Mouse (Mus musculus) common myeloid progenitor, adult 5-6 weeks (primary cell): ENCODE results near the gene Gpn3. TPM values are rescaled to one million over a fixed set of nuclear protein-coding genes. Genes with fewer than 3 reads are reported as not detected.

ENCODE experiments used
- ATAC-seq: replicated peaks from 2 replicates; pipeline ENCODE4 v1.8.0; 2016; ENCODE audit warnings: low read depth, mild to moderate bottlenecking, moderate TSS enrichment, inconsistent platforms; ENCODE audit not compliant: poor library complexity, severe bottlenecking
- total RNA-seq: library from RNA; stranded (forward); fragments of 200-1000, 187-1606 nt; gene quantifications from 2 replicates; pipeline ENCODE4 v1.2.3, GENCODE M21; 2017

Gene Gpn3
- total RNA-seq = 39.1 and 43.6 TPM in 2 replicates

DNA sequence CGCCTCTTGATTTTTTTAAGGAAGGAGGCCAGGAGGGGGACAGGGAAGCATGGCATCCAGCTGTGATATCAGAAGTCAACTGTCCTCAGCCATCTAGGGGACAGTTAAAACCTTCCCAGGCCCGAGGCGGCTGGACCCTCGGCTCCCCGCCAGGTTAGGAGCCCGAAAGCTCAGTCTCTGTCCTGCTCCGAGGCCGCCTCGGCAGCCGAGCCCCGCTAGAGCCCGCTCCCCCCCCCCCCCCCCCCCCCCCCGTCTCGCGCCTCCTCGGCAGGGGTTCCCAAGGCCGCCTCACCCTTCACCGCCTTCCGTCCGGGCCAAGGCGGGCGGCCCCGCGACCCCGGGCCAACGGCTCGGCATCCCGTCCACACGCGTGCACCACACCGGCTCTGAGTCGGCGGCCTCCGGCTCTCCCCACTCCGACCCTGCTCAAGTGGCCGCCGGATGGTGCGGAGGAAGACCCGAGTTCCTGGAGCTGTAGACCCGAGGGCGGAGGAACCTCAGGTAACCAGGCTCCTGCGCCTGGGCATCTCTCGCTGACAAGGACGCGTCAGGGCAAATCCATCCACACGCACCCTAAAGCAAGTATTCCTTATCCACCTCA, at the start of gene Gpn3:
Gene Gpn3, plus strand, starts transcription at position 286 of the 601 bp plus-strand sequence.
- ATAC-seq = peak; percentile 50

DNA sequence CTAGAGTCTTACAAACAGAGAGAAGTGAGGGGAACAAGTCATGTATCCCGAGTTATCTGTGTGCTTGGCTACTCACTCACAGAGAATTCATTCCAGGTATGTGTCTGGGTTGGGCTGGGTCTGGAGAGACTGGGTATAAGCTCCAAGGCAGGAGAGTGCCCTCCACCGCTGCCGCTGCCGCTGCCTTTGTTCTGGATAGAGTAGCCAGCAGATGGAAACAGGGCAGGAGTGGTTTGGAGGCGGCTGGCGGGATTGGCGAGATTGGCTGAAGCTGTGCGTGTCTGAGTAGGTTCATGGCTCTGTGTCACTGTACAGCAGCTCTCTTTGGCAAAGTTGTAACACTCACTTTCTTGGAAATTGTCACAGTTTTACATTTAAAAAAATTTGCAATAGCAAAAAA, 48.2 kb upstream of the Gpn3 start:
- no peak for ATAC-seq

DNA sequence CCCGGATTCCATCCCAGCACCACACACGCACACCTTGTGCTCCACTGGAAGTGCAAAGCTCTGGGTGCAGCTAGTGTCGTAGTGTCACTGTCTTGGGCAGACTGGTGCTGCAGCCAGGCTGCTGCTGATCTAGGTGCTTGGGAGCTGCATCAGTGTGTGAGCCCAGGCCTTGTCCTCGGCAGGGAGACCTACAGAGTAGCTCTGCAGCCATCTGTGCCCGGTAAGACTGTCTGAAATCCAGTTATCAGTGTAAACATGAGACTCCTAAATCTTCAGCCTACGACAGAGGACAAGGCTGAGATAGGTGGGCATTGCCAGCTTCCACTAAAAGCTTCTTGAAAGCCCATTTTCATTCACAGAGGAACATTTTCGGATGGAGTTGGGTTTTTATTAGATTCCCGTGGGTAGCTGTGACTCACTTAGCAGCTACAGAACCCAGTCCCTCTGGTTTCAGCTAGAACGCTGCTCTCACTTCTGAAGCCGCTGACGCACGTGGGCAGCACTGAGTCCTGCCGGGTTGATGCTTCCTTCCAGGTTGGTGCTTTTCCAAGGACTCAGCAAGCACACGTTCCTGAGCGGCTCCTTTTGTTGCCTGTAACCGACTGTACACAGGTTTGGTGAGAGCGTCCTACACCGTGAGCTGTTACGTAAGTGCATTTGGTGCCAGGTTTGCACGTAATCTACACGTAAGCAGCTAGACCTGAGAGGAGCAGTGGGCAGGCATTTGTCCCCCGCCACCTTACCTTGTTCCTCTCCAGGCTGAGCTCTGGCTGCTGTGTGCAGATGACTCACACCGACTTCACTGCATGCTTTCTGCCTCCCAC, 46.9 kb upstream of the Gpn3 start:
- no peak for ATAC-seq

DNA sequence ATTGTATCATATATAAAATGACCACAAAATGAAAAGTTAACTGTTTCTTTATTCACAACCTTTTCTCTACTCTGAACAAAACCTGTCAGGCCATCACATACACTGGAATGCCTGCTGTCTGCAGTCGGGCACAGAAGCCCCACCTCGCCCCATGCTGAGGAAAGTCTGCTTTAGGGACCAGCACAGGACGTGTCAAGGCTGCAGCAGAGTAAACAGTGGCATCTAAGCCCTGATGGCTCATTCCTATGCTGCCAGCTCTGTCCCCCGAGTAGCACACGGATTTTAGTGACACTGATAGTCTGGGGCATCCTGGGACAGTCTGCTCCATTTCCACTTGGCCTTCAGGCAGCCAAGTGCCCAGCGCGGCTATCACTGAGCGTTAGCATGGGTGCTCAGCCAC, 46.2 kb upstream of the Gpn3 start:
- no peak for ATAC-seq

DNA sequence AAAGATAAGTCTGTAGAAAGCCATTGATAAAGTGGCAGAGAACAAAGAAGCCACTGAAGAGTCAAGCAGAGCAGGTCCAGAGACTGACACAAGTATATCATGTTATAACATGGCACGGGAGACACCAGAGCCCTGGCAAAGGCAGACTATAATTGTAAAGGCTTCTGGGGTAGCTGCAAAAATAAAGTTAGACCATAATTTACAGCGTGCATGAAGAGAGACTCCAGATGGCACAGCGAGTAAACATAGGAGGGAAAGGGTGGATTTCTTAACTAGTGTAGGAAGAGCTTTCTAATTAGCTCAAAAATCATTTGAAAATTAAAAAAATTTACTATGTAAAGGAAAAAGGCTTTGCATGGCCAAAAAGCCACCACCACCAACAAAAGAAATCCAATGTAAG, 44.4 kb upstream of the Gpn3 start:
- no peak for ATAC-seq

DNA sequence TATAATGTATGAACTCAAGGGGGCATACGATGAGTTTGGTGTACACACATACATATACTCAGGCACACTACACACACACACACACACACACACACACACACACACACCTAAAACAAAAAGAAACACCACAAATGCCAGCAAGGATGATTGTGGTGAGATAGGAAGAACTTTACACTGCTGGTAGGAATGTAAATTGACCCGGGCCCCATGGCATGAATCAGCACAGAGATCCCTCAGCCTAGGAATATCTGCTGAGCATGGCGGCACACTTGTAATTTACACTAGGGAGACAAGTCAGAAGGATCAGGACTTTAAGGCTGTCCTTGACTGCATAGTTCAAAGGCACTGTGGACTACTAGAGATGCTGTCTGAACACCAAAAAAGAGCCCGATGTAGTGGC, 41.4 kb upstream of the Gpn3 start:
- no peak for ATAC-seq

DNA sequence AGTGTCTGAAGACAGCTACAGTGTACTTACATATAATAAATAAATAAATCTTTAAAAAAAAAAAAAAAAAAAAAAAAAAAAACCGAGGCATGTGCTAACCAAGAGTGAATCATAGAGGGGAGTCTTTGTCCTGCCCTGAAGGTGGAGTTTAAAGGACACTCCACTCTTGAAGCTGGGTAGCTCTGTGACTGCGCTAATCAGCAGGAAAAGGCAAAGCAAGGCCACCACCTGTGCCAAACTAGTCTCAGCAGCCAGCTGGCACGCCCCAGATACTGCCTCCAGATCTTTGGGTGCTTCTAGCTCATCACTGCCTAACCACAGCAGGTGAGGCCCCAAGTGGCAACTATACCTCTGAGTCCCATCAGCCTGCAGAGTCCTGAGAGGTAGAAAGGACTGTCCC, 37.0 kb upstream of the Gpn3 start:
- ATAC-seq = 0 out of 2 replicates have a peak, but pooled peaks have one; percentile 15

DNA sequence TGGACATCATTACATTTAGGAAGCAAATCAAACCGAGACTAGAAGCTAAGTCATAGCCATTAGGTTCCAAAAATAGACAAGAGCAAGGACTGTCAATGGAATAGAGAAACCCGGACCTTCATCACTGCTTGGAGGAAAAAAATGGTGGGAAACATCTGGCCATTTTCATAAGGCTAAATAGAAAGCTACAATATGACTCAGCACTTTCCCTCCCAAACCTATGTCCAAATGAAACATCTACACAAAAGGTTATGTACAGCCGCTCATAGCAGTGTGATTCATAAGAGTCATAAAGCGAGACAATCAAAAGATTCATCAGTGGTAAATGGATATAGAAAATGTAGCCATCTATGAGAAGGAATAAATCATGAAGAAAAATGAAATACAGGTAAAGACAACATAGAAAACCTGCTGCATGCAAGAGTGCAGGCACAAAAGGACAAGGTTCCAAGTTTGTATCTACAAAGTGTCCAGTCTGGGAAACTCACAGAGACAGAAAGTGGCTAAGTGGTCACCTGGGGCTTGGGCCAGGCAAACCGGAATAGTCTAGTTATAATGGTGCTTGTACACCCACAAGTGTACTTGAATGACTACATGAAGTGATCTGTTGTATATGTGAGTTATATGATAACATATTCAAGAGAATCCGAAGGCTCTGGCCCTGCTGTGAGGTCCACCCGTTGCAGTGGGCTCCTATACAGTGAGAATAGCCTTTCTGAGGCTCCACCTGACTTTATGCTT, 35.0 kb upstream of the Gpn3 start:
- ATAC-seq = no peak

DNA sequence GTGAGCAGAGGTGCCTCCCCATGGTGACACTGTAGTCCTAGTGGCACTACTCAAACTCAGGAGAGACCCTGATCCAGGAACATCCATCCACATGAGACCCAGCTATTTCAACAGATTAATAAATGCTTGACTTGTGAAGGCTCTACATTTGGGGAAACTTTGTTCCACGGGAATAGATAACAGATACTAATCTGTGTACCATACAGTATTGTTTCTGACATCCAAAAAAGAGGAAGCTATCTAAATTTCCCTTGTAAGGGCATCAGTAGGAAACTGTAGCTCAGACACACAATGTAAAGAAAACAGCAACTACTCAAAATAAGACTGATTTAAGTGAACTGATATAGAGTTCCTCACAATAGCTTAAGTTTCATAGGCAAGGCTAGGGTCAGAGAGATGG, 28.8 kb upstream of the Gpn3 start:
- ATAC-seq = 0 out of 2 replicates have a peak, but pooled peaks have one; percentile 21

DNA sequence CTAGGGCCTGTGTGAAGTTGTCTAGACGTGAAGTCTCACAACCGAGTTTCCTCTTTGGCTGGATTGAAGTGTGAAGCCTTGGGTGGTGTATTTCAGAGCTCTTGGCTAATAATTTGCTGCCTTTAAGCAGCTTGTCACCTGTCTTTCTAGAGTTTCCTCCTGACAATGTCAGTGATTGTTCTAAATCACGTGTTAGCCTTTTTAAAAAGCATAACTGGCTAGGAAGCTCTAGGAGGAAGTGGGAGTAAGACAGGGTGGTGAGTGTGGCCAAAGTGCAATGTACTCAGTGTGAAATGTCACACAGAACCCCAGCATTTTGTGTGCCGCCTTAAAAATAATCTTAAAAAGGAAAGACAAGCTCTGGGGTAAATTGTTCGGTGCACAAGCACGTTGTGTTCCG, 27.9 kb upstream of the Gpn3 start:
- peak; percentile 58 for ATAC-seq

DNA sequence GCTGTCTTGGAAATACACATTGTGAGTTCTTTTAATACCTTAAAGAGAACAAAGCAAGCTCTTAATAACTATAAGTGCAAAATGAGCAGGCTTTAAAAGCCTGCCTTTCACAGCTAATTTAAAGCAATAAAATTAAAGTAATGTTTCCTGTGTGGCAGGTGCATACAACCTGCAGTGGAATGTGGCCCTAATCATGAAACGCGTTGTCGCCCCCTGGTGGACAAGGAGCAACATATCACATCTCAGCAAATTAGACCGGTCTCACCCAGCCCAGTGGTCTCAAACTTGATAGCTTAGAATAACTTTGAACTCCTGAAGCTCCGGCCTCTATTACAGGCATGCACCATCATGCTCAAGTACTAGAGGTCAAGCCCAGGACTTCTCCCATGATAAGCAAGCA, 27.4 kb upstream of the Gpn3 start:
- ATAC-seq = peak; percentile 90

DNA sequence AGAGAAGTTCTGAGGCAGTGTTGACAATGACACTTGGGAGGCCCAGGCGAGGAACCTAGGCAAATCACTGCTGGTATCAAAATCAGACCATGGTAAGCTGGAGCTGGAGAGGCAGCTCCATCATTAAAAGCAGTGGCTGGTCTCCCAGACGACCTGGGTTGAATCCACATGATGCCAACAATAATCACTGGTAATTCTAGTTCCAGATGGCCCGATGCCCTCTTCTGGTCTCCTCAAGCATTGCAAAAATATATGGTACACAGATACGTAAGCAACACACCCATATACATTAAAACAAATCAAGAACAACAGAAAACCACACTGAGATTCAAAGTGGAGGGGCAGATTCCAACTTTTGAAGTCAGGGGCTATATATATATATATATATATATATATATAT, 25.9 kb upstream of the Gpn3 start:
- no peak for ATAC-seq

DNA sequence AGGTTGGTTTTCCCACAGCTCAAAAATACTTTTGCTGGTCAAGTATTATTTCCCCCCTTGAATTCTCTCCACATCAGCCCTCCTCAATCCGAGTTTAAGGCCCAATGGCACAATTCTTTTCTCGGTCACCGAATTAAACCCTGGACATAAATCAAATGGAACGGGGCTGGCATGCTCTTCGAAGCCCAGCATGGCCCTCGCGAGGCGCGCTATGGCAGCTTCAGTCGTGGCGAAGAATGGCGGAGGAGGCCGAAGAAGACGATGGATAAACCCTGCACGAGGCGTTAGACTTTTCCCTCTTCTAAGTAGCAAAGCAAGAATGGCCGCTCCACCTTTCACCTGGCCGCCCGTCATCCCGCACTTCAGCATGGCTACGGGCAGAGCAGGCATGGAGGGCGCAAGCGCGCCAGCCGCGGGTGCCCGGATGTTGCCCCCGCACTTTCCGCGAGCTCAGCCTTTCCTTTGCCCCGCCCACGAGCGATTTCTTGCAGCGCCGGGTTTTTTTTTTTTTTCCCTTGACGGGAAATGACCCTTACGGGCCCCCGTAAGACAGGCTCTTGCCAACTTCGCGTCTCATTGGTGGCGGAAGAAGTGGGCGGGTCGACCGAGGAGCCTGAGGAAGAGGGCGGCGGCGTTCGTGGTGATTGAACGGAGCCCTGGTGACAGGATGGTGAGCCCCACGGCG, 17.7 kb upstream of the Gpn3 start, which contains the start of the genes Rad9b and Vps29:
Gene Rad9b, minus strand, starts transcription at position 427 of the 685 bp plus-strand sequence.
Gene Vps29, plus strand, starts transcription at position 563 of the 685 bp plus-strand sequence.
- ATAC-seq = peak; percentile 99

DNA sequence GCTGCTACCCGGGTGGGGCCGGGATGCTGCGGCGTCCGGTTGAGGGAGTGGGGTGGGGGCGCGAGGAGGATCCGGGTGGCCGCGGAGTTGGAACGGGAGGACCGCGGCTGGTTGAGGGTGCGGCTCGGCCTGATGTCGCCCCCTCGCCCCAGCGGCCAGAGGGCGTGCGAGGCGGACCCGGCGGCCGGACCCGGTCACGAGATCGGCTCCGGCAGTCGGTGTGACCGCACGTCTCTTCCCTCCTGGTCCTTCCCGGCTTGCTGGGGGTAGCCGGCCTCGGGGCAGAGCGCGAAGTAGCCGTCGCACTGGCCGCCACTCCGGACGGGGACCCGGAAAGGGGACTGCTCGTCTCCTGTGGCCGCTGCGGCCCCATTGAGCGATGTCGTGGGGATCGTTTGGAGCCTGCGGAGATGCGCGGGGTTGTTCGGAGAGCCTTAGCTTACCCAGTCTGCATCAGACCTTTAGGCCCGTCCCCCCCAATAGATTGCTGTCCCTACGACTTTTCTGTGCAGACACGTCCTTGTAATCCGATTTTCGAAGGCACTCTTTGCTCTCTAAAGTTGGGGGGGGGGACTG, 17.1 kb upstream of the Gpn3 start:
- peak; percentile 35; the same call in 1 of the 2 replicates for ATAC-seq

DNA sequence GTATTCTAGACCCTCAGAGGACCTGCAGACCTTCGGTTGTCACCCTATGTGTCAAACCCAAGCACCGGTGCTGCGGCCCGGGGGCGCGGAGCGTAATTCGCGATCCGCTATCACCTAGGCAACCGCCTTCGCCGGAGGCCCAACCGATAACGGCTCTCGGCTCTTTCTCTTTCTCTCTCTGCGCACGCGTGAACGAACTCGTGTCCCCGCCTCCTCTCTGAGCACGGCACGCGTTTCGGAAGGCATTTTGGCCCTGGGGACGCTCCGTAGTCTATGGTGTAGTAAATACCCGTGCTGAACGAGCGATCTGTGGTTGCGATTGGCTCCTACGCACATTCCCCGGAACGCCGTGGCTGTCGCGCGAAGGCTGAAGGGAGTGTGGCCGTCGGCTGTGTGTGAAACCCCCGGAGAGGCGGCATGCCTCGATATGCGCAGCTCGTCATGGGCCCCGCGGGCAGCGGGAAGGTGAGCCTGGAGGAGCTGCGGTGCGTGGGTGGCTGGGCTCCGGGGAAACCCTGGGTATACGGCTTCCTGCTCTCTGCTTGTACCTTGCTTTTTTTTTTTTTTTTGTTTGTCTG, 605 bp downstream of the Gpn3 start, which contains the start of gene Fam216a:
Gene Fam216a, minus strand, starts transcription at position 173 of the 578 bp plus-strand sequence.
- ATAC-seq = peak; percentile 94

DNA sequence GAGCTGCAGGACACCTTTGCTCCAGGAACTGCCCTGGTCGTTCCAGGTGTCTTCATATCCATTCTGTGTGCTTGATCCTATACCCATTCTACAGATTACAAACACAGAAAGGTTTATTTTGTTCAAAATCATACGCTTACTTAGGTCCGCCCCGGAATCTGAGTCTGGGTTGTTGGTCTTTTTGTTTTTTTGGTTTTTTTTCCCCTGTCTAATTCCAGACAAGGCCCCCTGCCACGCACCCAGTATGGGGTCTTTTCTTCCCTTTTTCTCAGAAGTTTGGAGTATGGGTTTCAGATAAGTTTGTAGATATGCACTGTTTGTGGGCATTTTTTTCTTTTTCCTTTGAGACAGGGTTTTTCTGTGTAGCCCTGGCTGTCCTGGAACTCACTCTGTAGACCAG, 1.2 kb downstream of the Gpn3 start:
- no peak for ATAC-seq

DNA sequence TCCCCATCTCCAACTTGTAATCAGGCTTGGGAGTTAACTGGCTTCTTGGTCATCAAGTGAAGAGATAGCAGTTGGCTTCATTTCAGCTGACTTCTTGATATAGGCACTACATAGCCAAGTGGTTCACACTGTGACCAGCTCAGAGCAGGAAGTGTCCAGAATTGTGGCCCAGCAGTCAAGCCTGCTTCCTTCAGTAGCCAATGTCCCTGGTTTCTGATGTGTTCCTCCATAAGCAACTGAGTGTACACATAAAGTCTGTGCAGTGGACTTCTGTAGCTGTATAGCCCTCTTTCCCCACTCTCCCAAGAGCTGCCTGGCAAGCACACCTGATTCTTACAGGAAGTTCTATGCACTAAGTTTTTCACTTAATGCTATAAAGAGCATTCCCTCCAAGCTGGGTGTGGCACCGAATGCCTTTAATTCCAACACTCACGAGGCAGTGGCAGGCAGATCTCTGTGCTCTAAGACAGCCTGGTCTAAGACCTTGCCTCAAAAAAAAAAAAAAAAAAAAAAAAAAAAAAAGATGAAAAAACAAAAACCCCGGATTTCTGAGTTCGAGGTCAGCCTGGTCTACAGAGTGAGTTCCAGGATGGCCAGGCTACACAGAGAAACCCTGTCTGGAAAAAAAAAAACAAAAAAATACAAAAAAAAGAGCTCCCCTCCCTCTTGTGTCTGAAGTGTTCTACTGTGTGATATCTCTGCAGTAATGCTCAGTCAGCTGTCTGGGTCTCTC, 5.6 kb downstream of the Gpn3 start:
- no peak for ATAC-seq

DNA sequence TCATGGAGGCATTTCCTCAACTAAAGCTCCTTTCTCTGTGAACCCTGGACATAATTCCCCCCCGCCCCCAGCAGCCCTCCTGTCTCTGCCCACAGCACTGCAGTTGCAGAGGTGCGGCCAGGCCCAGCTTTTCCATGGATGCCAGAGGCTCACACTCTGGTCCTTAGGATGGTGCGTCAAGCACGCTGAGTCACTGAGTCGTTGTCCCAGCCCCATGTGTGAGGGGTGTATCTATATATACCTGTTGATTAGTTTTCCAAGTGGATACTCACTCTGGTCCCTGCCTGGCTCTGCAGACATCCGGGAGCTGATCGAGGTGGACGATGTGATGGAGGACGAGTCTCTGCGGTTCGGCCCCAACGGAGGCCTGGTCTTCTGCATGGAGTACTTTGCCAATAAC, 6.5 kb downstream of the Gpn3 start:
- no peak for ATAC-seq
